Mouse (Mus musculus) brain, embryonic 14.5 days (tissue): ENCODE results near the gene Dpp6.

Source experiments
- CTCF ChIP-seq: fragments of 200-500 bp; IDR thresholded peaks from 2 replicates; pipeline ENCODE4 v1.5.1; 2012; ENCODE audit warnings: inconsistent platforms, mild to moderate bottlenecking, moderate library complexity, borderline replicate concordance; ENCODE audit not compliant: insufficient read depth, insufficient read length; ENCODE audit errors: extremely low read depth
- POLR2A ChIP-seq: fragments of 200-500 bp; IDR thresholded peaks from 2 replicates; pipeline ENCODE4 v1.6.1; 2012; ENCODE audit warnings: mild to moderate bottlenecking, inconsistent platforms, borderline replicate concordance; ENCODE audit not compliant: poor library complexity, insufficient read depth, insufficient read length, severe bottlenecking; ENCODE audit errors: extremely low read depth

GRCm38 (mm10) chr5:27677247-27677666, 860.3 kb downstream of the Dpp6 start:
- TF ChIP-seq CTCF, result peak; percentile 61; the same call in 1 of the 2 replicates
- no peak for TF ChIP-seq POLR2A
